Mouse (Mus musculus) heart, postnatal 0 days (tissue): ENCODE data around the gene Samd14. TPM values are rescaled to one million over a fixed set of nuclear protein-coding genes. Genes with fewer than 3 reads are reported as not detected.
A peak's percentile ranks its signal among the peaks of the same experiment; 100 is the strongest.
"Not testable (repeated sequence)": the region's sequence is repeated elsewhere in the genome, so short reads cannot be mapped to it uniquely, and the experiment has no call there.

ENCODE experiments used
- ATAC-seq: fragments of 200-750 bp; cut with Nextera tagmentation; 2 replicates; pipeline ENCODE4 v1.8.0; 2017; ENCODE audit warnings: low read depth, moderate number of reproducible peaks, moderate library complexity; ENCODE audit not compliant: insufficient read depth
- DNase-seq: peaks from one replicate; pipeline ENCODE4 v3.0.0-alpha.2; 2016; ENCODE audit warnings: low spot score
- H3K27ac ChIP-seq: fragments of 300-500 bp; sonication (generic); 2 replicates; pipeline ENCODE4 v1.5.1; 2014; ENCODE audit warnings: low read depth, mild to moderate bottlenecking
- H3K27me3 ChIP-seq: fragments of 300-500 bp; sonication (generic); 2 replicates; pipeline ENCODE4 v1.6.1; 2014; ENCODE audit warnings: low read length, mixed read lengths; ENCODE audit not compliant: control insufficient read depth, insufficient read depth
- H3K36me3 ChIP-seq: fragments of 300-500 bp; sonication (generic); replicated peaks from 2 replicates; pipeline ENCODE4 v1.6.1; 2014; ENCODE audit warnings: low read length, mixed read lengths; ENCODE audit not compliant: control insufficient read depth, insufficient read depth
- H3K4me1 ChIP-seq: fragments of 300-500 bp; sonication (generic); 2 replicates; pipeline ENCODE4 v1.6.1; 2014; ENCODE audit warnings: antibody characterized with exemption; ENCODE audit not compliant: control insufficient read depth, insufficient read depth
- H3K4me2 ChIP-seq: fragments of 300-500 bp; sonication (generic); 2 replicates; pipeline ENCODE4 v1.6.1; 2014; ENCODE audit warnings: low read depth, mild to moderate bottlenecking, low read length, moderate library complexity
- H3K4me3 ChIP-seq: fragments of 300-500 bp; sonication (generic); 2 replicates; pipeline ENCODE4 v1.5.1; 2014; ENCODE audit warnings: low read depth, low read length
- H3K9ac ChIP-seq: fragments of 300-500 bp; sonication (generic); replicated peaks from 2 replicates; pipeline ENCODE4 v1.6.1; 2014; ENCODE audit warnings: low read depth, low read length, mixed read lengths
- H3K9me3 ChIP-seq: fragments of 300-500 bp; sonication (generic); replicated peaks from 2 replicates; pipeline ENCODE4 v1.6.1; 2016; ENCODE audit warnings: low read length; ENCODE audit not compliant: control insufficient read depth
- CTCF ChIP-seq: IDR thresholded peaks from 2 replicates; pipeline ENCODE4 v1.5.1; 2016; ENCODE audit warnings: antibody characterized with exemption, control low read depth, low read depth
- EP300 ChIP-seq: IDR thresholded peaks from 2 replicates; pipeline ENCODE4 v1.6.1; 2016; ENCODE audit warnings: antibody characterized with exemption, low read depth
- WGBS: fragments of 180-500 bp; shearing (Covaris S2); extraction: QIAGEN DNeasy Blood & Tissue Kit; methylation state at CpG from one replicate; pipeline ENCODE4 v1.1.7; 2014; 5-methylcytosine and 5-hydroxymethylcytosine counted together
- polyA plus RNA-seq: library from polyadenylated mRNA; unstranded; fragments of >200 nt; fragmentation: Nextera tagmentation; extraction: Ambion mirVana; gene quantifications from 2 replicates; pipeline ENCODE4 v1.2.1, GENCODE M21; 2015
- total RNA-seq: library from RNA; depleted of rRNA; stranded (reverse); fragments of >200 nt; gene quantifications from 2 replicates; pipeline ENCODE4 v1.2.3, GENCODE M21; 2014; ENCODE audit warnings: low replicate concordance

Gene Samd14
- total and polyA plus RNA-seq, 2 experiments from 2014 or later = 4.8 to 6.2 TPM

- peak overlapping the region; percentile 51; the same call in 1 of the 2 replicates for H3K9ac ChIP-seq
- no peak for TF ChIP-seq CTCF
- TF ChIP-seq EP300 = peak; percentile 23; the same call in 1 of the 2 replicates
- peak overlapping the region; percentile 54; the same call in 1 of the 2 replicates for H3K27ac ChIP-seq
- H3K4me1 ChIP-seq = peaks cover 20% of the 10 kb centered on the region
- peak overlapping the region; percentile 80 for H3K4me2 ChIP-seq
- H3K9me3 ChIP-seq = no peaks in the 10 kb centered on the region
- WGBS = 1% methylated on average over 27 of the region's 27 CpGs
- H3K36me3 ChIP-seq = peaks cover 29% of the 10 kb centered on the region
- ATAC-seq (peak; percentile 62), DNase-seq (peak; percentile 73)
- H3K27me3 ChIP-seq = no peaks in the 10 kb centered on the region
- H3K4me3 ChIP-seq = peak overlapping the region; percentile 47
Measured at GRCm38 (mm10) chr11:95006525-95007219, 3.0 kb upstream of the Samd14 start.

DNA sequence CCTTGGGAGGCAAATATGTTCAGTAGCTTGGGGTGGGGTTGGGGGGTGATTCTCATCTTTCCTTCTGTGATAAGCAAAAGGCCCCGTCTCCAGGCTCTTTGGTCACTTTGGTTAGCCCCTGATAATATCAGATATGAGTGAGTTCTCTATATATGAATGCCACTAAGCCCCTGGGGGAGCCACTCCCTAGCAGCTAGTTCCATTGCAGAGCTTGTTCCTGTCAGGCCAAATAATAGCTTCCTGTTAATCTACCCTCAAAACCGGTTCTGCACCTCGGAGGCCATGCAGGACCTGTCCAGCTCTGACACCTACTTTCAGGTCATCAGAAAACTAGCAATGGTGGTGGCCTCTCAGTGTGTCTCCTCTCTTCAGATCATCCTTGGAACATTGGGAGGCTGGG lies 2.3 kb upstream of the Samd14 start:
- H3K4me1 ChIP-seq = peaks cover 20% of the 10 kb centered on the region
- peak overlapping the region; percentile 80 for H3K4me2 ChIP-seq
- ATAC-seq (no peak), DNase-seq (no peak)
- peaks cover 22% of the 10 kb centered on the region for H3K36me3 ChIP-seq
- no peak overlapping the region for H3K27ac ChIP-seq
- H3K4me3 ChIP-seq = no peak overlapping the region
- no peak overlapping the region for H3K9ac ChIP-seq
- WGBS = 64% methylated on average over 3 of the region's 3 CpGs
- TF ChIP-seq EP300 = no peak
- no peak for TF ChIP-seq CTCF
- no peaks in the 10 kb centered on the region for H3K27me3 ChIP-seq
- no peaks in the 10 kb centered on the region for H3K9me3 ChIP-seq

DNA sequence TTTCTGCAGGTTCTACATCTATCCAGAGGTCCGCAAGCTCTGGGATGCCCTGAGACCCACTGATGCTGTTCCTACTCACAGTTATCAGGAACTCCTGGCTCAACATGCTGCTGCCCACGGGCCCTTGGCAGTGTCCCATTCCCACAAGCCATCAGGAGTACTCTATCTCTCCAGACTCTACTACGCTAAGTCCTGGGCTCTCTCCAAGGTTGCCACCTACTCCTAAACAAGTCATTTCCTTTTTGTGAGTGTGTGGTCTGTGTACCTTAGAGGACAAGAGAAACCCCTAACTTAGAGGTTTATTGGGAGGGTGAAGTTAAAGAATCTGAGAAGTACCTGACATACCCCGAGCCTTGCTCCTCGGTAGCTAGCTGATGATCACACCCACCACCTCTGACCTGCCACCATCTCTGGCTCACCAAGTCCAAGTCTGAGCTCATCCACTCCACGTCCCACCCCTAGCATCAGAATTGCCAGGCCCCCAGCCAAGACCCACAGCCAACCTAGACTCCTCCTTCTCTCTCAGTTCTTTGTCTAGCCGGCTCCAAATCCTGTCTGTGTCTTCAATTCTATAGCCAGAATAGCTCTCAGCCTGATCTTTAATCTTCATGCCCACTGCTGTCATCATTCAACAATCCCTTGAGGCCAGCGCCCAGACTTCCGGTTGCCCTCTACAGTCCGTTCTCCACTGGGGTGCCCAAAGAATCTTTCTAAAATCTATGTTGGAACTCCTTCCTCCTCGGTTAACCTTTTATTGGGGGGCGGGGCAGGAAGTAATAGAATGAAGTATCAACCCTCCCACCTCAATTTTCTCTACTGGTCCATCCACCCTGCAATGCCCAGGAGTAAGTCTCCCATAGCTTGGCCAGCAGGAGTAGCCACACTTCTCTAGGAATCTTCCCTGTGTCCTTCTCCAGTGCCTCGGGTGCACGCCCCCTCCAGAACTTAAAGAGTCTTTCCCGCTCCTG lies 734 bp upstream of the Samd14 start:
- peaks cover 20% of the 10 kb centered on the region for H3K4me1 ChIP-seq
- 0 out of 2 replicates have a peak, but pooled peaks have one; percentile 15 for ATAC-seq

DNA sequence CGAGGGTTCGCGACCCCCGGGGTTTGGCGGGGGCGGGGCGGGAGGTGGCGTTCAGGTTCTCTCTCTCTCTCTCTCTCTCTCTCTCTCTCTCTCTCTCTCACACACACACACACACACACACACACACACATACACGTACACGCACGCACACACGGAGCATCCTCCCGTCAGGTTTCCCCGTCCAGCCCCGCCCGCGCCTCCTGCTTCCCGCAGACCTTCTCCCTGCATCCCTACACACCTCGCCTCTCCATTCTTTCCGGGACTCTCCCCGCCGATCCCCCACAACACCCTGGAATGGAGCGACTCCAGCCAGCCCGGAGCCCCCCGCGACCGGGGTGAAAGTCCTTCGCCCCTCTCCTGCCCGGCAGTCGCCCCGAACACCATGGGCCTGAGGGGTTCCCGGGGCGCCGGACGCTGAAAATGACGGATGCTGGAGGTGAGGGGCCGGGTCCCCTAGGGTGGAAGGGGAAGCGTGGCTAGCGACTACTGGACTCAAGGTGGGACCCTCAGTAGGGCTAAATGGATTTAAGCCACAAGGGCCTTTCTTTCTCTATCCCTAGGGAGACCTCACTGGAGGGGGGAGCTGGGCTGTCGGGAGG lies 561 bp downstream of the Samd14 start:
- Histone ChIP-seq H3K9ac (peak overlapping the region; percentile 59), H3K27ac (peak overlapping the region; percentile 64), H3K9me3 (no peaks in the 10 kb centered on the region), H3K36me3 (0 out of 2 replicates have a peak, but pooled peaks cover 5% of the 10 kb centered on the region), H3K4me1 (peaks cover 20% of the 10 kb centered on the region), H3K4me2 (peak overlapping the region; percentile 97), H3K27me3 (no peaks in the 10 kb centered on the region), H3K4me3 (peak overlapping the region; percentile 68)
- DNase-seq (no peak), ATAC-seq (0 out of 2 replicates have a peak, but pooled peaks have one; percentile 13)
- 1% methylated on average over 35 of the region's 40 CpGs for WGBS
- TF ChIP-seq EP300 = no peak
- TF ChIP-seq CTCF = no peak

More for the DNA sequence above, 734 bp upstream of the Samd14 start:
- TF ChIP-seq EP300 (no peak), CTCF (no peak)
- DNase-seq = peak; percentile 61
- Histone ChIP-seq H3K4me3 (peak overlapping the region; percentile 68), H3K4me2 (peak overlapping the region; percentile 97), H3K27me3 (no peaks in the 10 kb centered on the region), H3K27ac (peak overlapping the region; percentile 64), H3K9ac (peak overlapping the region; percentile 59), H3K9me3 (no peaks in the 10 kb centered on the region), H3K36me3 (peaks cover 8% of the 10 kb centered on the region; the same call in 1 of the 2 replicates)
- WGBS = 24% methylated on average over 15 of the region's 15 CpGs

DNA sequence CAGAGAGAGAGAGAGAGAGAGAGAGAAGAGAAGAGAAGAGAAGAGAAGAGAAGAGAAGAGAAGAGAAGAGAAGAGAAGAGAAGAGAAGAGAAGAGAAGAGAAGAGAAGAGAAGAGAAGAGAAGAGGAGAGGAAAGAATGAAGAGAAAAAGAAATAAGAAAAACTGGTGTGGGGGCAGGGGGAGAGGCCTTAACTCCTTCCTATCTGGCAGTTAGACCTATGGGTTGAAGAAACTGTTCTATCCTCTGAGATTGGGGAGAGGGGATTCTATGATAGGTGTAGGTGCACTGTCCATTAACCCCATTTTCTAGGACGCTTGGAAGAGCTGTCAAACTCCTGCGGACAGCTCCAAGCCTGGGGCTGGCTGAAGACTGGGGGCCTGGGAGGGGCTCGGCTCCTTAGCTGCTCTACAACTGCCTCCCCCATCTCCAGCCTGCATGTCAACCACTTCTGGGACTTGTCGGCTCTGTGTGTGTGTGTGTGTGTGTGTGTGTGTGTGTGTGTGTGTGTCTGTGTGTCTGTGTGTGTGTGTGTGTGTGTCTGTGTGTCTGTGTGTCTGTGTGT lies 1.2 kb downstream of the Samd14 start:
- Histone ChIP-seq H3K4me1 (peaks cover 24% of the 10 kb centered on the region), H3K4me3 (peak overlapping the region; percentile 9; the same call in 1 of the 2 replicates), H3K4me2 (peak overlapping the region; percentile 97)
- not testable (repeated sequence) for H3K27me3 ChIP-seq, H3K9ac ChIP-seq, ATAC-seq, DNase-seq, H3K9me3 ChIP-seq, H3K36me3 ChIP-seq, H3K27ac ChIP-seq
- 42% methylated on average over 3 of the region's 4 CpGs for WGBS
